ENCODE assay signal across 8 mouse cellular contexts in the genomic region with DNA sequence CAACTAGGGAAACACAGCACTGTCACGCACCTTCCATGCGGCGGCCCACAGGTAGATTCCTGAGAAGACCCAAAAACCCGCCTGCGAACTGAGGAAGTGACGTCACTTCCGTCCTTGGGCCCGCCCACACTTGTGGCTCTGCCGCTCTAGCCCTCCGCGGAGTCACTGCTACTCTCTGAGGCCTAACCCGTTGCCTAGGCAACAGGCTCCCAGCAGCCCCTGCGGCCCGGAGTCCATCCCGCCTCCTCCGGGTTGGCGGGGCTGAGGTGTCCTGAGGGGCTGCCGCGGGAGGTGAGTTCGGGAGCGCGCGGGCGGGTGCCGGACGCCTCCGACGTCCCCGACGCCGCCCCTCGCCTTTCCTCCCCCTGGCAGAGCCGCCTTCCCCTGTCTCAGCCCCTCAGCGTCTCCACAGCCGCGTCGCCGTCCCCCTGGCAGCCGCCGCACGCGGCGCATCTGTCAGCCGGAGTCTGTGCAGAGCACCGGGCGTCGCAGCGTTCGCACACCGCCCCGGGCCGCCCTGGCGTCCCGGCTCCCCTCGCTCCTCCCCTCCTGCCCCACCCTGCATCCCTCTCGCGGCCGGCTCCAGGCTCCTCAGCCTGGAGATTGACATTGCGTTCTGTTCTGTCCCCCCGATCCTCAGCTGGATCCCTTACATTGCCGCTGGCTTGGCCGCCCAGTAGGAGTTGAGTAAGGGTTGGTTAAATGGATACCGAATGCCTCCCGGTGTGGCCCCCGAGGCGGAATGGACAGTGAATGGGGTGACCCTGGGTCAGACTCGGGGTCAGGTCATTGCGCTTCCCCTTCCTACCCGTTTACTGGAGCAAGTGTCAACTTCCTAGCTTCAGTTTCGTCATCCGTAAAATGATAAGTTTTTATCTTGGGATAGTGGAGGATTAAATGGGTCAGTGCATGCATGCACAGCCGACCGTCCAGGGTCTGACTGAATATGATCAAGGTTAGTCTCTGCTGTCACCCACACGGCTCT. TPM values are rescaled to one million over a fixed set of nuclear protein-coding genes. Genes with fewer than 3 reads are reported as not detected.
A peak's percentile ranks its signal among the peaks of the same experiment; 100 is the strongest.
DNase-seq lines count a peak whose midpoint lies in the region; ATAC-seq lines count a peak whose summit lies in the region.

A gene (minus strand): TSS at position 110 of the 985 bp plus-strand sequence.
A gene (plus strand): TSS at position 229 of the 985 bp plus-strand sequence.

- H3K4me1 ChIP-seq in forebrain, embryonic 14.5 days (ENCODE audit: control insufficient read depth, insufficient read depth, low read length): peaks cover 16% of the 10 kb centered on the region
- peaks cover 21% of the 10 kb centered on the region for H3K4me1 ChIP-seq in neural tube, embryonic 15.5 days

- H3K9me3 ChIP-seq in forebrain, embryonic 14.5 days (replicated peaks; ENCODE audit: control insufficient read depth, low read length): no peaks in the 10 kb centered on the region
- no peaks in the 10 kb centered on the region for H3K9me3 ChIP-seq in neural tube, embryonic 15.5 days (replicated peaks)

- H3K9ac ChIP-seq in forebrain, embryonic 14.5 days (ENCODE audit: low read length): peak within 1 kb of the TSS; percentile 88
- H3K9ac ChIP-seq in neural tube, embryonic 15.5 days (replicated peaks): peak within 1 kb of the TSS; percentile 74

- peak within 1 kb of the TSS; percentile 94 for H3K4me2 ChIP-seq in forebrain, embryonic 14.5 days (ENCODE audit: low read length)
- peak within 1 kb of the TSS; percentile 92 for H3K4me2 ChIP-seq in neural tube, embryonic 15.5 days

- peak; percentile 100 for ATAC-seq in forebrain, embryonic 14.5 days
- ATAC-seq in neural tube, embryonic 15.5 days (ENCODE audit: low FRiP score): peak; percentile 99

- H3K27ac ChIP-seq in forebrain, embryonic 14.5 days (ENCODE audit: low read depth, low read length): peak within 1 kb of the TSS; percentile 89
- H3K27ac ChIP-seq in neural tube, embryonic 15.5 days (replicated peaks): peak within 1 kb of the TSS; percentile 92

- no peaks in the 10 kb centered on the region for H3K27me3 ChIP-seq in forebrain, embryonic 14.5 days (replicated peaks; ENCODE audit: control insufficient read depth, insufficient read depth, low read length)
- no peaks in the 10 kb centered on the region for H3K27me3 ChIP-seq in neural tube, embryonic 15.5 days (replicated peaks)

- H3K4me3 ChIP-seq in forebrain, embryonic 14.5 days (ENCODE audit: low read depth, low read length): peak within 1 kb of the TSS; percentile 70
- peak within 1 kb of the TSS; percentile 73 for H3K4me3 ChIP-seq in neural tube, embryonic 15.5 days (replicated peaks)

- under 1% methylated on average over 65 of the region's 74 CpGs for WGBS in forebrain, embryonic 14.5 days
- WGBS in neural tube, embryonic 15.5 days: under 1% methylated on average over 68 of the region's 74 CpGs

- no peaks in the 10 kb centered on the region for H3K36me3 ChIP-seq in forebrain, embryonic 14.5 days (ENCODE audit: control insufficient read depth, insufficient read depth, low read length)
- no peaks in the 10 kb centered on the region for H3K36me3 ChIP-seq in neural tube, embryonic 15.5 days

- intact Hi-C loops in heart, postnatal 14 days (cut with DNase I): no loop called here

- peak; percentile 99 for DNase-seq in ES-CJ7 (ENCODE audit: low read depth, low spot score)
- DNase-seq in cerebellum, adult 11 months: peak; percentile 95
- peak; percentile 100 for DNase-seq in forebrain, embryonic 14.5 days (ENCODE audit: low spot score)
- peak; percentile 94 to 95 for DNase-seq in heart, postnatal 14 days
- DNase-seq in layer of hippocampus, adult 11-12 months (ENCODE audit: low spot score): peak; percentile 97
- DNase-seq in lung, adult 18-20 months: peak; percentile 98
- peak; percentile 99 for DNase-seq in testis, postnatal 14 days (ENCODE audit: low spot score)

RNA-seq across cellular contexts. Expression of the first gene that starts in this region (rescaled TPM):
- polyA plus RNA-seq in forebrain, embryonic 14.5 days (2014; fragmentation: Nextera tagmentation; extraction: Ambion mirVana): 86.2 and 87.5 TPM in 2 replicates
- 10 to 100 TPM; 35.3 to 38.1 TPM for total RNA-seq in heart, postnatal 14 days (2021)
- 87.6 and 88.5 TPM in 2 replicates for polyA plus RNA-seq in neural tube, embryonic 15.5 days (2015; fragmentation: Nextera tagmentation; extraction: Ambion mirVana)

RNA-seq across cellular contexts. Expression of the second gene that starts in this region (rescaled TPM):
- polyA plus RNA-seq in forebrain, embryonic 14.5 days (2014; fragmentation: Nextera tagmentation; extraction: Ambion mirVana): 3.8 and 5.9 TPM in 2 replicates
- total RNA-seq in heart, postnatal 14 days (2021): 1 to 10 TPM; 5.7 to 6.0 TPM
- polyA plus RNA-seq in neural tube, embryonic 15.5 days (2015; fragmentation: Nextera tagmentation; extraction: Ambion mirVana): 6.2 TPM in 2 replicates

Comparison
In these comparisons a context has a peak if more than half of its experiments do, and no peak if none do; other contexts are left out.
1. Peak in every context shown above with its lines: DNase-seq, ATAC-seq, H3K4me3 ChIP-seq and H3K27ac ChIP-seq.